Mouse (Mus musculus): ENCODE data around the gene Rhobtb1.

GRCm38 (mm10) chr10:69237781-69238180, 86.5 kb downstream of the Rhobtb1 start:
- TF ChIP-seq ZC3H11A (IDR thresholded peaks at IDR 0.05; ENCODE audit: borderline replicate concordance, low read depth, low read length): no peak
- no peak for TF ChIP-seq CHD2 (IDR thresholded peaks at IDR 0.05; ENCODE audit: low read depth, low read length)
- TF ChIP-seq ZNF384 (IDR thresholded peaks at IDR 0.05; ENCODE audit: low read depth, low read length): no peak

Data from ES-E14 (cell line).